Mouse (Mus musculus) c-Kit-positive CD71-positive TER-119-positive erythroid progenitor cells, embryonic 14.5 days (primary cell): ENCODE data around the gene Mdh2.

ENCODE experiments used
- DNase-seq: peaks from one replicate; pipeline ENCODE4 v3.0.0-alpha.2; 2013; ENCODE audit warnings: low spot score

The Mdh2 gene

GRCm38 (mm10) chr5:135776546-135776945, 1.7 kb upstream of the Mdh2 start:
- no peak for DNase-seq

- DNase-seq = no peak
These were observed 347 bp upstream of the Mdh2 start, which contains the start of gene Styxl1 for GRCm38 (mm10) chr5:135777796-135778470. Styxl1 (minus strand) TSS chr5:135778385.

GRCm38 (mm10) chr5:135780331-135780730, 2.1 kb downstream of the Mdh2 start:
- DNase-seq = no peak

GRCm38 (mm10) chr5:135782901-135783300, 4.6 kb downstream of the Mdh2 start:
- no peak for DNase-seq

GRCm38 (mm10) chr5:135793996-135794858, 15.9 kb downstream of the Mdh2 start:
- peak; percentile 57 for DNase-seq

- no peak for DNase-seq
These were observed 16.5 kb downstream of the Mdh2 start for GRCm38 (mm10) chr5:135794859-135795181.

GRCm38 (mm10) chr5:135799746-135800145, 21.5 kb downstream of the Mdh2 start:
- no peak for DNase-seq

GRCm38 (mm10) chr5:135800927-135801326, 22.6 kb downstream of the Mdh2 start:
- no peak for DNase-seq

GRCm38 (mm10) chr5:135802641-135803040, 24.4 kb downstream of the Mdh2 start:
- DNase-seq = no peak

- DNase-seq = no peak
These were observed 24.9 kb downstream of the Mdh2 start for GRCm38 (mm10) chr5:135803135-135803534.

- no peak for DNase-seq
These were observed 25.4 kb downstream of the Mdh2 start for GRCm38 (mm10) chr5:135803676-135804075.

GRCm38 (mm10) chr5:135804735-135805134, 26.5 kb downstream of the Mdh2 start:
- DNase-seq = no peak

- DNase-seq = peak; percentile 85
These were observed 28.4 kb downstream of the Mdh2 start, which contains the start of gene Srrm3 for GRCm38 (mm10) chr5:135806555-135807262. Srrm3 (plus strand) TSS chr5:135806890.

GRCm38 (mm10) chr5:135807263-135807637, 29.0 kb downstream of the Mdh2 start:
- DNase-seq = no peak

GRCm38 (mm10) chr5:135812991-135813390, 34.7 kb downstream of the Mdh2 start:
- DNase-seq = no peak

- DNase-seq = no peak
These were observed 40.2 kb downstream of the Mdh2 start for GRCm38 (mm10) chr5:135818491-135818890.

- DNase-seq = no peak
These were observed 44.1 kb downstream of the Mdh2 start for GRCm38 (mm10) chr5:135822316-135822944.

- DNase-seq = no peak
These were observed 46.2 kb downstream of the Mdh2 start for GRCm38 (mm10) chr5:135824517-135824916.

- no peak for DNase-seq
These were observed 47.9 kb downstream of the Mdh2 start for GRCm38 (mm10) chr5:135826225-135826624.

- DNase-seq = no peak
These were observed 51.1 kb downstream of the Mdh2 start for GRCm38 (mm10) chr5:135829381-135829780.

GRCm38 (mm10) chr5:135832729-135833128, 54.4 kb downstream of the Mdh2 start:
- no peak for DNase-seq
